Mouse (Mus musculus) adrenal gland, postnatal 25 days (tissue): ENCODE results near the gene Cfap61. TPM values are rescaled to one million over a fixed set of nuclear protein-coding genes. Genes with fewer than 3 reads are reported as not detected.

ENCODE experiments used
- DNase-seq: peaks from one replicate; pipeline ENCODE4 v3.0.0; 2021; ENCODE audit warnings: mixed read lengths
- total RNA-seq: library from RNA; stranded (reverse); gene quantifications from 2 replicates; pipeline ENCODE4 v1.2.3, GENCODE M21; 2021

The Cfap61 gene
- total RNA-seq, 1 experiment from 2014 or later, result 31.1 TPM

DNA sequence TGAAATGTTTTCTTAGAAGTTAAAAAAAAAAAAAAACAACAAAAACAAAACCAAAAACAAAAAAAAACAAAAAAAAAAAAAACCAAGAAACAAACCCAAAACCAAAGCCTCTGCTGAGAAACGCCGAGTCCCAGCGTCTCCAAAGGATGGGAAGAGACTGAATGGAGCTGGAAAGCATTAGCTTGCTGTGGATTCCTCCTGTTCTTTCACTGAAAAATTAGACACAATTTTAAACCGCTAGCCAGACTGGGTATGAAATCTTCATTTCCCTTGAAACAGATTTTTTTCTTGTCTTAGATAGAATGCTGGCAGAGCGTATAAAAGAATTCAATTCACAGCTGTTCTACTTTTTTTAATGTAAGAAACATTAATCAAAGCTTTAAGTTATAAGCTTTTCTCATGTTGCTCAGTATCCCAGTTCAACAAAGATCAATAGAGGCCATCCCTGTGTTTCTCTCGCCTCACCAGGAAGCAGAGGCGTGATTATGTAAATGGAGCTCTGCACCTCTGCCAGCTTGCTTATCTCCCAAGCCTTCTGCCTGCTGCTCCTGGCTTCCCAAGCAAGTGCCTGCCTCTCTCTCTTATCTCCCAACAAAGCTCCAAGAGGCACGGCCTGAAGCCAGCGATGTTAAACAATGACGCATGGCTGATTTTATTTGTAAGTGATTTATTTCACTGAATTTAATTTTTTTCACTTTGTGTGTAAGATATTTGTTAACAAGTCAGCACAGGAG lies 324.3 kb downstream of the Cfap61 start:
- DNase-seq, result no peak

DNA sequence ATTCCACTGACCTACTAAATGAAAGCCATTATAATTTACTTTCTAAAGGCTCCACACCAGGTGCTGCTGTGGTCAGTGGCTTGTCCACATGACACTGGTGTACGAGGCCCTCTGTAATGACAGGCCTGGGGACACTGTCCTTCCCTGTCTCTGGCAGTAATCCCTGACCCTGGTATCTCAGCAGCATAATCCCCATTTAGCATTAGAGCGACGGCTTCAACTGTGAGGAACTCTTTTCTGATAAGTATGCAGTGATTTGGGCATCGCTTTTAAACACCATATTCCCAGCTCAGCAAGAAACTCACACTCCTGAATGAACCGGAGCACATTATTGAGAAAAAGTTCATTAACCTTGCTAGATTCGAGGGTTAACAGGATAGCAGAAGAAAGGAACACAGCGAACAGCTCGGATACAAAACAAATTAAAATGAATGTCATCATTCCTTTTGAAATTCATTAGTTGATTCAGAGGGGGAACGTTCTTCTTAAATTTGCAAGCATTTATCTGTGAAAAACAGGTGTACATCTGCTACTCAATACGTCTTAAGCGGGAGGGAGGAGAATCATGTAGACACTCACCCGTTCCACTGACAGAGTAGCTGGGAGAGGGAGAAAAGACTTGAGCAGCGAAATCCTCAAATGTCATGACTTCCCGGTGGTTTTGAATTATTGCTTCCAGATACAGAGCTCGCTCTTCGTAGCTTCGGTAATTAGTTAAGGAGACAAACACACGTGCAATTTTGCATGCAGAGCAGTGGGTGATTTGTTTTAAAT lies 325.4 kb downstream of the Cfap61 start:
- DNase-seq, result no peak

DNA sequence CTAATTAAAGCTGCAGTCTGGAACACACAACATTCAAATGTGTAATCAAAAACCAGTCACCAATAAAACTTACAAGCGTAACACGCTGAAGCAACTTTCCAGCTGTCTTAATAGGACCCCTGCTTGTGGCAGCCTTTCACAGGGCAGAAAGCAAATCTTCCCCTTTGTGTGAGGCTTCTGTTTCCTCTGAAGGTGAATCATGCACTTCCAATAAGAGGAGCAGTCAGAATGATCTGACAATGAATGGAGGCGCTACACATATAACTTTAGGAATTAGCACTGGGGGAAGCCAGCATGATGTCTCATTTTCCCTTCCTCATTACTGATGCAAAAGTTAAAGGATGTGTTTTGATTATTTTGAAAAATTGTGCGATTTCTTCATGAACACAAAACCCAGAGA lies 326.6 kb downstream of the Cfap61 start:
- DNase-seq, result no peak

DNA sequence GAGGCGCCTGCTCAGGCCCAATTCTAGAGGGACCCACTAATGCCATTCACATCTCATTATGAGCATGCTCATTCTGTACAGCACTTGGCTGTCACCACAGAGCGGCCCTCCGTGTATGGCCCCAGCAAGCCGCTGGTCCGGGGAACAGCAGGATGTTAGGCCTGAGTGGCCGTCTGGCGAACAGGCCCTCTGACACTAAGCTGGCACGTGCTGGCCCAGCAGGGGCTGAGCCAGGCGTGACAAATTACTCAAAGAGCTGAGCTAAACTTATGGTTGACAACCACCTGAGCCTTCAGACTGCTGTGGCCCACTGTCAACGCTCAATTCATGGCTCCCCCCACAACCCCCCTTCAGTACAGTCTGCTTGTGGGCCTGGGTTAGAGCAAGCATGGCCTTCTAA lies 327.6 kb downstream of the Cfap61 start:
- DNase-seq, result no peak

GRCm38 (mm10) chr2:146262966-146263365 lies 328.4 kb downstream of the Cfap61 start:
- no peak for DNase-seq

Other genes starting within 250 kb of the Cfap61 start
- gene Naa20, start 32.7 kb upstream of the Cfap61 start, total RNA-seq, result 48.6 and 57.5 TPM in 2 replicates
- gene Crnkl1, start 230 bp downstream of the Cfap61 start, total RNA-seq, result 27.1 and 28.9 TPM in 2 replicates